Mouse (Mus musculus): ENCODE measurements around the gene Atp5h.

- TF ChIP-seq POLR2A (IDR thresholded peaks at IDR 0.05; ENCODE audit: control insufficient read depth, low read depth, low read length) (no peak), CTCF (IDR thresholded peaks at IDR 0.05; ENCODE audit: control insufficient read depth, insufficient read depth, insufficient replicate concordance, low read depth, low read length) (no peak)
These were observed 30.4 kb upstream of the Atp5h start for GRCm38 (mm10) chr11:115450176-115450575.
